ENCODE assay signal across 8 mouse cellular contexts in genomic region chr4:32238921-32239748, GRCm38 (mm10). TPM values are rescaled to one million over a fixed set of nuclear protein-coding genes. Genes with fewer than 3 reads are reported as not detected.
DNase-seq lines count a peak whose midpoint lies in the region; ATAC-seq and TF ChIP-seq lines count a peak whose summit lies in the region.

No protein-coding gene starts in this region.

- H3K9me3 ChIP-seq in hindbrain, embryonic 11.5 days (ENCODE audit: control insufficient read depth, low read length), result no peaks in the 10 kb centered on the region
- no peaks in the 10 kb centered on the region for H3K9me3 ChIP-seq in megakaryocyte, embryonic 14.5 days

- peak; percentile 74 for DNase-seq in MN1 (ENCODE audit: low spot score)
- DNase-seq in cerebellum, adult 2 months, result peak; percentile 73 to 80
- DNase-seq in frontal cortex, postnatal 14 days (ENCODE audit: low spot score in 2 of 2), result peak; percentile 47 to 53
- DNase-seq in hindbrain, embryonic 11.5 days (ENCODE audit: low spot score), result peak; percentile 80
- DNase-seq in left cerebral cortex, adult 2 months (ENCODE audit: extremely low spot score in 1 of 2, low spot score in 2 of 2), result peak; percentile 63
- peak; percentile 49 to 56 for DNase-seq in right cerebral cortex, adult 2 months (ENCODE audit: low spot score in 2 of 2)
- DNase-seq in urinary bladder, postnatal 25 days (ENCODE audit: low spot score), result peak; percentile 64

- peak overlapping the region; percentile 69 for H3K4me3 ChIP-seq in cerebellum, adult 2 months (replicated peaks; ENCODE audit: insufficient read depth, low read depth, low read length)
- H3K4me3 ChIP-seq in hindbrain, embryonic 11.5 days (ENCODE audit: low read depth, low read length), result peak overlapping the region; percentile 90
- H3K4me3 ChIP-seq in left cerebral cortex, adult 2 months, result peak overlapping the region; percentile 61
- peak overlapping the region; percentile 94 for H3K4me3 ChIP-seq in megakaryocyte, embryonic 14.5 days (replicated peaks)

- H3K36me3 ChIP-seq in hindbrain, embryonic 11.5 days (ENCODE audit: control insufficient read depth, insufficient read depth, low read length), result no peaks in the 10 kb centered on the region
- H3K36me3 ChIP-seq in megakaryocyte, embryonic 14.5 days (replicated peaks; ENCODE audit: low read length), result no peaks in the 10 kb centered on the region

- no peak for TF ChIP-seq CTCF in cerebellum, adult 2 months (IDR thresholded peaks at IDR 0.05; ENCODE audit: borderline replicate concordance, insufficient read depth, low read depth, low read length)
- no peak for TF ChIP-seq CTCF in left cerebral cortex, adult 2 months (IDR thresholded peaks at IDR 0.05)

- no peaks in the 10 kb centered on the region for H3K27me3 ChIP-seq in cerebellum, adult 2 months (ENCODE audit: control insufficient read depth, insufficient read depth, low read length)
- no peaks in the 10 kb centered on the region for H3K27me3 ChIP-seq in hindbrain, embryonic 11.5 days (ENCODE audit: control insufficient read depth, insufficient read depth, low read length)
- H3K27me3 ChIP-seq in megakaryocyte, embryonic 14.5 days (replicated peaks), result peaks cover 90% of the 10 kb centered on the region

- H3K4me1 ChIP-seq in cerebellum, adult 2 months (ENCODE audit: control insufficient read depth, insufficient read depth, low read length), result peaks cover 5% of the 10 kb centered on the region
- peaks cover 25% of the 10 kb centered on the region for H3K4me1 ChIP-seq in hindbrain, embryonic 11.5 days (replicated peaks; ENCODE audit: control insufficient read depth, insufficient read depth, low read length)
- H3K4me1 ChIP-seq in megakaryocyte, embryonic 14.5 days, result peaks cover 14% of the 10 kb centered on the region

- WGBS in cerebellum, adult 2 months, result 1% methylated on average over 83 of the region's 100 CpGs
- WGBS in hindbrain, embryonic 11.5 days, result under 1% methylated on average over 69 of the region's 100 CpGs

- peak overlapping the region; percentile 97 for H3K9ac ChIP-seq in hindbrain, embryonic 11.5 days (ENCODE audit: low read depth, low read length)

- H3K4me2 ChIP-seq in hindbrain, embryonic 11.5 days (replicated peaks; ENCODE audit: low read depth, low read length), result peak overlapping the region; percentile 87

- ATAC-seq in hindbrain, embryonic 11.5 days (ENCODE audit: low FRiP score), result peak; percentile 77

- intact Hi-C loops in left cerebral cortex, adult 2 months (cut with DNase I), result loop anchor here (2.0 to 5.0 kb wide), 4 partner anchors 87 to 300 kb away; no protein-coding TSS in a partner anchor

- peak overlapping the region; percentile 72 for H3K27ac ChIP-seq in cerebellum, adult 2 months (ENCODE audit: insufficient read depth, low read length)
- H3K27ac ChIP-seq in hindbrain, embryonic 11.5 days (ENCODE audit: low read depth, low read length), result peak overlapping the region; percentile 99
- H3K27ac ChIP-seq in left cerebral cortex, adult 2 months, result peak overlapping the region; percentile 93

- 0 out of 2 replicates have a peak, but pooled peaks have one; percentile 5 for TF ChIP-seq POLR2A in cerebellum, adult 2 months (IDR thresholded peaks at IDR 0.05; ENCODE audit: borderline replicate concordance, insufficient read depth, low read length)

RNA-seq across cellular contexts. Expression of gene Bach2, which starts 0.5 kb away (rescaled TPM):
- polyA plus RNA-seq in cerebellum, adult 2 months (2012; rRNA removed), result 4.6 and 4.7 TPM in 2 replicates
- 23.8 and 23.9 TPM in 2 replicates for polyA plus RNA-seq in hindbrain, embryonic 11.5 days (2014; fragmentation: Nextera tagmentation; extraction: Ambion mirVana)
- 10 to 100 TPM; 20.8 to 25.8 TPM for total RNA-seq in left cerebral cortex, adult 2 months (2021)
- 0.27 TPM in 1 of 2 replicates, not detected in the other for polyA plus RNA-seq in megakaryocyte, embryonic 14.5 days (2012; ENCODE audit: insufficient read depth, low replicate concordance)

Comparison
In these comparisons a context has a peak if more than half of its experiments do, and no peak if none do; other contexts are left out.
1. Peak in every context shown above with its lines: DNase-seq, ATAC-seq, H3K4me3 ChIP-seq and H3K27ac ChIP-seq.